Mouse (Mus musculus): ENCODE data around the gene Gsdma2.
"Not testable (repeated sequence)": the region's sequence is repeated elsewhere in the genome, so short reads cannot be mapped to it uniquely, and the experiment has no call there.

The Gsdma2 gene

DNA sequence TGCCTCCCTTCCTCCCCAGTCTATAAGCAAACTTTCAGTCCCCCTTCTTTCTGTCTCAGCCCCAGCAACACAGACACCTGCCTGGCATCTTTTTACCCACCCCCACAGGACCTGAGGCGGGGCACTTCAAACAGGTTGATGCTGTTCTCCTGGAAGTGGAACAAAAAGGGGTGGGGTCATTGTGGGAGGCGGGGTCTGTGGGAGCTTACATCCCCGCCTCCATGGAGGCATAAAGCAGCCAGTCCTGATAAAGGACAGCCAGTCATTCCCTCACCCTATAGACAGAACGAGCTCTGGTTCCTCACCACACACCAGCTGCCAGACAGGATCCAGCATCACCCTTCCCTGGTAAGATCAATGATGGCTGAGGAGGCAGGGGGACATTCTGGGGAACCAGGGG is 17.5 kb downstream of the Gsdma2 start, which contains the start of gene Gsdma:
TSS of gene Gsdma (plus strand) at position 261 of the 400 bp plus-strand sequence.
- no peak for DNase-seq (ENCODE audit: extremely low spot score, low read depth, low spot score)

- DNase-seq (ENCODE audit: extremely low spot score, low read depth, low spot score) = no peak
Measured at GRCm38 (mm10) chr11:98668984-98669383, 22.4 kb downstream of the Gsdma2 start.

GRCm38 (mm10) chr11:98671284-98671815 is 24.8 kb downstream of the Gsdma2 start:
- no peak for DNase-seq (ENCODE audit: extremely low spot score, low read depth, low spot score)

- no peak for DNase-seq (ENCODE audit: extremely low spot score, low read depth, low spot score)
Measured at GRCm38 (mm10) chr11:98671857-98672256, 25.3 kb downstream of the Gsdma2 start.

DNA sequence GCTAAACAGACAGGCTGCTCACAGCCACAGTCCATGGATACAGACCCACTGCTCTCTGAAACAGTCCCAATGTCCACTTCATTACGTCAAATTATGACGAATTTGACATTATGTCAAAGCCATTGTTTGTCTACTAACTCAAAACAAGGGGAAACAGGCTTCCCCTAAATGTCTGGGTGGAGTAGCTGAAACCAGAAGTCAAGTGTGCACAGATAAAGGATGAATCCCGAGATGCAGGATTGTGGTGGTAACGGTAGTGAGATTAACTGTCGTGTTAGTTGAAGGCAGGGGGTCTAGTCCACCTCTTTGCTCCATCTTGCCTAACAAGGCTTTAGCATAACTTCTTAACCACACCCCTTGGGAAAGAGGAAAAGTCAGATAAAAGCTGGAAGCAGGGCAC is 25.9 kb downstream of the Gsdma2 start:
- DNase-seq (ENCODE audit: extremely low spot score, low read depth, low spot score) = no peak

DNA sequence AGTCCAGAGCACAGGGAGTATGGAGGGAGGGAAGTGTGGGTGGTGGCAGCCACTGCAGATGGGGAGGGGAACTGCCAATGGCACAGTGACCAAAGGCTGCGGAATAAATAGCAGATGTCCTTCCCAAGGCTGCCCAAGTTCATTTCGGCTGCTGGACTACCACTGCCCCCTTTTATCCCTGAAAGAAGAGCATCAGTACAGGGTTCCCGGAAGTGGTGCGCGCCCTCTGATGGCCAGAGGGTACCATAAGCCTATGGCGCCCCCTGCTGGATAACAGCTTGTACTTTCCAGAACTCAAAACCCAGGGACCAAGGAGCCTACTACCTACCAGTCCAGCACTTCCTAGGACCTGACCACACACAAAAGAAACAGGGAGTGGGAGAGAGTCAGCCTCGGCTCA is 26.6 kb downstream of the Gsdma2 start:
- not testable (repeated sequence) for DNase-seq (ENCODE audit: extremely low spot score, low read depth, low spot score)

DNA sequence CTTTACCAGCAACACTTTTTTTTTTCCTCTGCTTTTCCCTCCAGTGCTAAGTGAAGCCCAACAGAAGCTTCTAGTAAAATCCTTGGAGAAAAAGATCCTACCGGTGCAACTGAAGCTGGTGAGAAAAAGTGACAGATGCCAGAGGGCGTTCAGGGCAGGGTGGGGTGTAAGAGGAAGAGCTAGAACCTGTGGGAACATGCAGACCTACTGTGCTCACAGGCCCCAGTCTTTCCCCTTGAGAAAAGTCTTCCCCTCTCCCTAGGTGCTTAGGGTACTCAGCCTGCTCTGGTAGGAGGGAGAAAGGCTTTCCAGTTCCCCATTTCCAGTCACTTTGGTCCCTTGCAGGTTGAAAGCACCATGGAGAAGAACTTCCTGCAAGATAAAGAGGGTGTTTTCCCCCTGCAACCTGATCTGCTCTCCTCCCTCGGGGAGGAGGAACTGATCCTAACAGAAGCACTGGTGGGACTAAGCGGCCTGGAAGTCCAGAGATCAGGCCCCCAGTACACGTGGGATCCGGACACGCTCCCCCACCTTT is 29.3 kb downstream of the Gsdma2 start:
- DNase-seq (ENCODE audit: extremely low spot score, low read depth, low spot score) = no peak

GRCm38 (mm10) chr11:98680023-98680422 is 33.5 kb downstream of the Gsdma2 start:
- no peak for DNase-seq (ENCODE audit: extremely low spot score, low read depth, low spot score)

GRCm38 (mm10) chr11:98680595-98680994 is 34.0 kb downstream of the Gsdma2 start:
- not testable (repeated sequence) for DNase-seq (ENCODE audit: extremely low spot score, low read depth, low spot score)

DNA sequence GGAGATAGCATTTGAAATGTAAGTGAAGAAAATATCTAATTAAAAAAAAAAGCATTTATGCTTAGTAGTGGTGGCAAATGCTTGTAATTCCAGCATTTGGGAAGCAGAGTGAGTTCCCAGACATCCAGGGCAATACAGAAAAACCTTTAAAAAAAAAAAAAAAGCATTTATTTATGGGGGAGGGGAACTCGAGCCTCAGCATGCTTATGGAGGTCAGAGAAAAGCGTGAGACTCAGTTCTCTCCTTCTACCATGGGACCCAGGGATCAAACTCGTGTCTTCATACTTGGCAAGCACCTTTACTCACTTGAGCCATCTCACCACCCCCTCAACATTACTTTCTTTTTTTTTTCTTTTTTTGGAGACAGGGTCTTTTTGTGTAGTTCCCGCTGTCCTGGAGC is 34.6 kb downstream of the Gsdma2 start:
- DNase-seq (ENCODE audit: extremely low spot score, low read depth, low spot score) = no peak

- peak; percentile 99 for DNase-seq (ENCODE audit: extremely low spot score, low read depth, low spot score)
Measured at GRCm38 (mm10) chr11:98681786-98682745, 35.5 kb downstream of the Gsdma2 start, which contains the start of gene Psmd3. TSS of gene Psmd3 (plus strand) at chr11:98682554.

- no peak for DNase-seq (ENCODE audit: extremely low spot score, low read depth, low spot score)
Measured at GRCm38 (mm10) chr11:98682811-98683210, 36.3 kb downstream of the Gsdma2 start.

GRCm38 (mm10) chr11:98685642-98686041 is 39.1 kb downstream of the Gsdma2 start:
- no peak for DNase-seq (ENCODE audit: extremely low spot score, low read depth, low spot score)

DNA sequence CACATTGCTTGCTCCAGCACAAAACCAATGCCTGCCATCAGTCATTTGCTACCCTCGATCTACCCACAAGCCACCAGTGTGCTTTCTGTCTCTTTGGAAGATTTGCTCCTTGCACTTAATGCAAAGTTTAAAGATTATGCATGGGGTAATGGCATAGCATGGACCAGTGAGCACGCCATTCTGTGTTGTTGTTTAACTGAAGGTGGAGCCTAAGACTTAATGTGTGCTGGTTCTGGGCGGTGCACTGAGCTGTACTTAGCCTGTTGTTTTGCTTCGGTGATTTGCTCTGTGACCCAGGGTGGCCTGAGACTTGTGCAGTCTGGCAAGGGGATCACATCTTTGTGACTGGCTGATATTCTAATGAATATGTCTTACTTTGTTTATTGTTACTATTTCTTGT is 40.4 kb downstream of the Gsdma2 start:
- DNase-seq (ENCODE audit: extremely low spot score, low read depth, low spot score) = no peak

GRCm38 (mm10) chr11:98688009-98688408 is 41.5 kb downstream of the Gsdma2 start:
- DNase-seq (ENCODE audit: extremely low spot score, low read depth, low spot score) = no peak

DNA sequence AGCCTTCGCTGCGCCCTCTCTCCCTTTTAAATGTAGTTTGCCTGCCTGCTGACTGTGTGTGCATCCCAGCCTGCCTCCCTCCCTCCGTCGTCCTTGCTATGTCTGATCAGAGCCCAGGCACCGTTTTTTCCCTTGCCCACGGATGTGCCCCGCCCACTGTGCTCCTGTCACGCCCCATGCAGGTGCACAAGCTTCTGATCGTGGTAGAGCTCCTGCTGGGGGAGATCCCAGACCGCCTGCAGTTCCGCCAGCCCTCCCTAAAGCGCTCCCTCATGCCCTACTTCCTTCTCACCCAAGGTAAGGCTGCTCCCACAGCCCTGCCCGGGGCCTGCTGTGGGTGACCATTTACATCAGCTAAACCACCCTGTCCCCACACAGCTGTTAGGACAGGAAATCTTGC is 46.6 kb downstream of the Gsdma2 start:
- no peak for DNase-seq (ENCODE audit: extremely low spot score, low read depth, low spot score)

DNA sequence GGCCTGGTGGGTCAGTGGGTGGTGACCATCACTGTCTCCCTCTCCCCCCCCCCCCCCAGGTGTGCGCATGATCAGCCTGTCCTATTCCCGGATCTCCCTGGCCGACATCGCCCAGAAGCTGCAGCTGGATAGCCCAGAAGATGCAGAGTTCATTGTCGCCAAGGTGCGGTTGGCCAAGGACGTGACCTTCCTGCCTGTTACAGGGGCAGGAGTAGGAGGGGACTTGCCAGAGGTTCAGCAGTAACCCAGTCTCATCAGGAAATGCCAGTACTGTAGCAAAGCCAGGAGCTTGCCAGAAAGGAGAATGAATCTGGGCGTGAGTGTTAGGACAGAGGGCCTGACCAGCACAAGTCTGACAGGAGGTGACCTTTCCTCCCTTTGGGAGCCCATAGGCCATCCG is 47.2 kb downstream of the Gsdma2 start:
- no peak for DNase-seq (ENCODE audit: extremely low spot score, low read depth, low spot score)

DNA sequence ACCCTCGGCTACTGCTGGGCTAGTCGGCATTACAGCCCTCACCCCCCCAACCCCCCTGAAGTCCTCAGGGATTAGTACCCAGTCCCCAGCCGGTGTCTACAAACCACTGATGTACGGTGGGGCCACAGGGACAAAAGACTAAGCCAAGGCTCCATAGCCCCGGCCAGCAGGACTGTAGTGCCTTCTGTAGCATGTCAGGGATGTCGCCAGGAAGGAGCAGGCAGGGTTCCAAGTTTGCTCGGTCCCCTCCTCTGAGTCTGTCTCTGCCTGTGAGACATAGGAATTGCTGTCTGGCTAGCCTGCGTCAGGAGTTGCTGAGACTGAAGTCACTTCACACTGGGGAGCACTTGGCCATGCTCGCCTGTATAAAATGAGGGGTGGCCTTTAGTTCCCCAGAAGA is 47.7 kb downstream of the Gsdma2 start:
- DNase-seq (ENCODE audit: extremely low spot score, low read depth, low spot score) = no peak

DNA sequence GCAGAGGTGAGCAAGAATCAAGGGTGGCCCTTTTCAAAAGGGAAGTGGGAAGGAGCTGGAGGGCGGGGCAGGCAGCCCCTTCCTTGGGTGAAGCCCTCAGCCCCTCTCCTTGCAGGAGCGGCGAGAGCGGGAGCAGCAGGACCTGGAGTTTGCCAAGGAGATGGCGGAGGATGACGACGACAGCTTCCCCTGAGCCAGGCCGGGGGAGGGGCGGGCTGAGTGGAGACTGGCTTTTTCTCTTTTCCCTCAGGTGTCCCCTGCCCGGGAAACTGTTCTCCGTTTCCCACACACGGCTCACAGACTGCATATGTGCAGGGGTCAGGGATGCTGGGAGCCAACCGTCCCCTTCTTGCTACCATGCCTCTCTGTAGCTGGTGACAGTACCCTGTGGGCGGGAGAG is 48.8 kb downstream of the Gsdma2 start:
- no peak for DNase-seq (ENCODE audit: extremely low spot score, low read depth, low spot score)

DNA sequence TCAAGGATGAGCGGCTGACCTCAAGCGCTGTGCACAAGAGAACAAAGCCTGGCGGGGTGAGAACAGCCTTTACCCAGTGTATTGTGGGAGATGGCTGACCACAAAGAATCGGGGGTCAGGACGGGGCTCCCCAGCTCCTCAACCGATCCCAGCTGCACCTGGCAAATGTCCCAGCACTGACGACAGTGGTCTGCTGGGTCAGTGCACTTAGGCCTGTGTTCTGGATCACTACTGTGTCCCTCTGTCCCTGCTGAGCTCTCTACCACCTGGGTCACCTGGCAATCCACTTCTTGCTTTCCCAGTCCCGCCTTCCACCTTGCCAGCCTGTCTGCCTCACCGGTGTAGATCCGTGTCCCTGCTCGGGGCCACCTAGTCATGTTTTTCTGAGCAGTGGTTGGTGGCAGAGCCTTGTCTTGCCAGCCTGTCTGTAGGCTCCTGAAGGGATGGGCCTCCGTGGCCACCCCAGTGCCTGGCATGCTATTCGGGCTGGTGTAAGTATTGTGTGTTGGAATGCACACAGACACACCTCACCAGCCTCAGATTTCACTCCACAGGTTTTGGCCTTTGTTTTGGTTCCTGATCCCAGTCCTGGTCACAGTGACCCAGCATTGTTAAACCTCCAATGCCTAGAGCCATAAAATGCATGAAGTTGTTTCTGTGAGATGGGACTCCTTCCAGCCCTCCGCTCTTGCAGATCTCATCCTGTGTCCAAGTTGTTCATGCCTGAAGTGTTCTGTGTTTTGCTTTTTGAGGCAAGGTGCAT is 50.1 kb downstream of the Gsdma2 start:
- DNase-seq (ENCODE audit: extremely low spot score, low read depth, low spot score) = no peak

DNA sequence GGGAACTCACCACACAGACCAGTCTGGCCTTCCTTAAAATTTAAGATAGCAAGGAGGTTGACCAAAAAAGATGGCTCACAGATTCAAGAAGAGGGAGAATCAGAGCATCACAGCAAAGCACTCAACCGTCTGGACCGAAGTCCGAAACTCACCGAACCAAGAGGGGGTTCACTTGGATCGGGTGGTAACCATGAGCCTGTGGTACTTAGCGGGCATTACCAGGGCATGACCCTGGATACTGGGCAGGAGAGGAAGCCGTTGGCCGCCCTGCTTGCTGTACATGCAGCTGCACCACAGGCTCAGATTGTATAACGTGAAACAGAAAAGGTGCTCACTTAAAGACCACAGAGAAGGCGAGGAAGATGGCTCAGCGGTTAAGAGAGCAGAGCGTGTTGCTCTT is 50.7 kb downstream of the Gsdma2 start:
- DNase-seq (ENCODE audit: extremely low spot score, low read depth, low spot score) = no peak

Data from hindlimb bud, embryonic 11.5 days (tissue).